Mouse (Mus musculus) midbrain, embryonic 13.5 days (tissue): ENCODE results near the gene Sumf2. TPM values are rescaled to one million over a fixed set of nuclear protein-coding genes. Genes with fewer than 3 reads are reported as not detected.

ENCODE experiments used
- ATAC-seq: fragments of 200-750 bp; cut with Nextera tagmentation; 2 replicates; pipeline ENCODE4 v1.8.0; 2017; ENCODE audit warnings: mild to moderate bottlenecking, moderate TSS enrichment, moderate library complexity
- H3K27ac ChIP-seq: fragments of 300-500 bp; sonication (generic); 2 replicates; pipeline ENCODE4 v1.5.1; 2015; ENCODE audit warnings: inconsistent platforms, mild to moderate bottlenecking, moderate library complexity
- H3K27me3 ChIP-seq: fragments of 300-500 bp; sonication (generic); 2 replicates; pipeline ENCODE4 v1.6.1; 2015; ENCODE audit warnings: mild to moderate bottlenecking, inconsistent platforms
- H3K36me3 ChIP-seq: fragments of 300-500 bp; sonication (generic); 2 replicates; pipeline ENCODE4 v1.6.1; 2015; ENCODE audit warnings: mild to moderate bottlenecking, inconsistent platforms
- H3K4me1 ChIP-seq: fragments of 300-500 bp; sonication (generic); replicated peaks from 2 replicates; pipeline ENCODE4 v1.6.1; 2015; ENCODE audit warnings: inconsistent platforms
- H3K4me2 ChIP-seq: fragments of 300-500 bp; sonication (generic); replicated peaks from 2 replicates; pipeline ENCODE4 v1.6.1; 2015; ENCODE audit warnings: moderate library complexity, mild to moderate bottlenecking, inconsistent platforms
- H3K4me3 ChIP-seq: fragments of 300-500 bp; sonication (generic); replicated peaks from 2 replicates; pipeline ENCODE4 v1.5.1; 2015; ENCODE audit warnings: mild to moderate bottlenecking, inconsistent platforms
- H3K9ac ChIP-seq: fragments of 300-500 bp; sonication (generic); replicated peaks from 2 replicates; pipeline ENCODE4 v1.6.1; 2015; ENCODE audit warnings: mild to moderate bottlenecking, inconsistent platforms
- H3K9me3 ChIP-seq: fragments of 300-500 bp; sonication (generic); 2 replicates; pipeline ENCODE4 v1.6.1; 2016; ENCODE audit warnings: mild to moderate bottlenecking, inconsistent platforms
- WGBS: fragments of 180-500 bp; shearing (Covaris S2); methylation state at CpG from one replicate; pipeline ENCODE4 v1.1.7; 2015; 5-methylcytosine and 5-hydroxymethylcytosine counted together
- polyA plus RNA-seq: library from polyadenylated mRNA; unstranded; fragments of >200 nt; fragmentation: Nextera tagmentation; extraction: Ambion mirVana; gene quantifications from 2 replicates; pipeline ENCODE4 v1.2.1, GENCODE M21; 2015

The Sumf2 gene
- 33.2 and 37.2 TPM in 2 replicates for polyA plus RNA-seq

- Histone ChIP-seq H3K27ac (peak within 1 kb of the TSS; percentile 85), H3K4me1 (peaks cover 18% of the 10 kb centered on the region), H3K36me3 (peaks cover 24% of the 10 kb centered on the region), H3K4me3 (peak within 1 kb of the TSS; percentile 75), H3K4me2 (peak within 1 kb of the TSS; percentile 73), H3K9ac (peak within 1 kb of the TSS; percentile 80), H3K27me3 (no peaks in the 10 kb centered on the region), H3K9me3 (no peaks in the 10 kb centered on the region)
- 14% methylated on average over 22 of the region's 22 CpGs for WGBS
- ATAC-seq: peak; percentile 99
Measured at GRCm38 (mm10) chr5:129846752-129847557, at the start of gene Sumf2. Gene Sumf2, plus strand, starts transcription at chr5:129846986.

GRCm38 (mm10) chr5:129844848-129845247 lies 1.9 kb upstream of the Sumf2 start:
- 97% methylated on average over 5 of the region's 5 CpGs for WGBS

GRCm38 (mm10) chr5:129847558-129847820 lies 703 bp downstream of the Sumf2 start:
- Histone ChIP-seq H3K4me1 (peaks cover 18% of the 10 kb centered on the region), H3K4me3 (peak overlapping the region; percentile 75), H3K27ac (no peak overlapping the region), H3K27me3 (no peaks in the 10 kb centered on the region), H3K36me3 (peaks cover 24% of the 10 kb centered on the region), H3K4me2 (peak overlapping the region; percentile 73), H3K9me3 (no peaks in the 10 kb centered on the region), H3K9ac (peak overlapping the region; percentile 80)
- no peak for ATAC-seq
- WGBS: 67% methylated on average over 8 of the region's 8 CpGs

More at GRCm38 (mm10) chr5:129844848-129845247, 1.9 kb upstream of the Sumf2 start:
- ATAC-seq: no peak
- Histone ChIP-seq H3K27ac (no peak overlapping the region), H3K36me3 (peaks cover 24% of the 10 kb centered on the region), H3K9me3 (no peaks in the 10 kb centered on the region), H3K4me1 (peaks cover 18% of the 10 kb centered on the region), H3K4me3 (no peak overlapping the region), H3K4me2 (no peak overlapping the region), H3K27me3 (no peaks in the 10 kb centered on the region), H3K9ac (no peak overlapping the region)

- no peak for ATAC-seq
- no peak overlapping the region for H3K4me3 ChIP-seq
- H3K4me2 ChIP-seq: no peak overlapping the region
- 44% methylated on average over 5 of the region's 5 CpGs for WGBS
- no peaks in the 10 kb centered on the region for H3K9me3 ChIP-seq
- H3K36me3 ChIP-seq: peaks cover 59% of the 10 kb centered on the region
- H3K27me3 ChIP-seq: no peaks in the 10 kb centered on the region
- no peak overlapping the region for H3K9ac ChIP-seq
- H3K4me1 ChIP-seq: no peaks in the 10 kb centered on the region
- H3K27ac ChIP-seq: no peak overlapping the region
Measured at GRCm38 (mm10) chr5:129855163-129855562, 8.4 kb downstream of the Sumf2 start.

DNA sequence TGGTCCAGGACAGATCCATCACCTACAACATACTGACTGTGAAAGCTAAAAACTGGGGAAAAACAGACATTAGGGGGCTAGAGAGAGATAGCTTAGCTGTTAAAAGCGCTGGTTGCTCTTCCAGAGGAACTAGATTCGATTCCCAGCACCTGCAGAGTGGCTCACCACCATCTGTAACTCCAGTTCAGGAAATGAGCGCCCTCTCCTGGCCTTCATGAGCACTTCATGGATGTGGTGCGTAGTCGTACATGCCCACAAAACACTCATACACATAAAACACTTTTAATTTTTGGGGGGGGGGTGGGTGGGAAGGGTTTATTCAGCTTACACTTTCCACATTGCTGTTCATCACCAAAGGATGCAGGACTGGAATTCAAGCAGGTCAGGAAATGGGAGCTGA lies 9.6 kb downstream of the Sumf2 start:
- peaks cover 71% of the 10 kb centered on the region for H3K36me3 ChIP-seq
- no peak overlapping the region for H3K27ac ChIP-seq
- H3K4me2 ChIP-seq: no peak overlapping the region
- no peaks in the 10 kb centered on the region for H3K9me3 ChIP-seq
- no peaks in the 10 kb centered on the region for H3K27me3 ChIP-seq
- no peak overlapping the region for H3K9ac ChIP-seq
- no peak overlapping the region for H3K4me3 ChIP-seq
- no peak for ATAC-seq
- no peaks in the 10 kb centered on the region for H3K4me1 ChIP-seq
- 76% methylated on average over 5 of the region's 5 CpGs for WGBS

DNA sequence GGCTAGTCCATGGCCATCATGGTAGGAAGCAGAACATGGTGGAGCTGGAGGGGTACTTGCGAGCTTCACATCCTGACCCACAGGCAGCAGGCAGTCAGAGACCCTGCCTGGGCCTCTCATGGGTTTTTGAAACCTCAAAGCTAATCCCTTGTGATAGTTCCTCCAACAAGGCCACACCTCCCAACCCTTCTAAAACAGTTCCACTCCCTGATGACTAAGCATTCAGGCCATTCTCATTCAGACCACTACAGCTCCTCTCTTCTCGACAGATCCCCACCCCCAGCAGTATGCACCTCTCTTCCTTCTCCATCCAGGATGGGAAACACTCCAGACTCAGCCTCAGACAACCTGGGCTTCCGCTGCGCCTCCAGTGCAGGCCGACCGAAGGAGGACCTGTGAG lies 15.5 kb downstream of the Sumf2 start:
- Histone ChIP-seq H3K36me3 (peaks cover 55% of the 10 kb centered on the region), H3K27ac (no peak overlapping the region), H3K4me3 (no peak overlapping the region), H3K9me3 (no peaks in the 10 kb centered on the region), H3K4me2 (no peak overlapping the region), H3K9ac (no peak overlapping the region), H3K27me3 (0 out of 2 replicates have a peak, but pooled peaks cover 4% of the 10 kb centered on the region), H3K4me1 (peaks cover 4% of the 10 kb centered on the region; the same call in 1 of the 2 replicates)
- no peak for ATAC-seq
- 98% methylated on average over 6 of the region's 6 CpGs for WGBS

- 13% methylated on average over 18 of the region's 18 CpGs for WGBS
- H3K4me2 ChIP-seq: no peak overlapping the region
- H3K9me3 ChIP-seq: no peaks in the 10 kb centered on the region
- H3K9ac ChIP-seq: no peak overlapping the region
- 0 out of 2 replicates have a peak, but pooled peaks cover 4% of the 10 kb centered on the region for H3K27me3 ChIP-seq
- H3K27ac ChIP-seq: no peak overlapping the region
- no peak for ATAC-seq
- H3K36me3 ChIP-seq: peaks cover 36% of the 10 kb centered on the region
- H3K4me3 ChIP-seq: no peak overlapping the region
- H3K4me1 ChIP-seq: peaks cover 4% of the 10 kb centered on the region; the same call in 1 of the 2 replicates
Measured at GRCm38 (mm10) chr5:129864467-129864866, 17.7 kb downstream of the Sumf2 start.

DNA sequence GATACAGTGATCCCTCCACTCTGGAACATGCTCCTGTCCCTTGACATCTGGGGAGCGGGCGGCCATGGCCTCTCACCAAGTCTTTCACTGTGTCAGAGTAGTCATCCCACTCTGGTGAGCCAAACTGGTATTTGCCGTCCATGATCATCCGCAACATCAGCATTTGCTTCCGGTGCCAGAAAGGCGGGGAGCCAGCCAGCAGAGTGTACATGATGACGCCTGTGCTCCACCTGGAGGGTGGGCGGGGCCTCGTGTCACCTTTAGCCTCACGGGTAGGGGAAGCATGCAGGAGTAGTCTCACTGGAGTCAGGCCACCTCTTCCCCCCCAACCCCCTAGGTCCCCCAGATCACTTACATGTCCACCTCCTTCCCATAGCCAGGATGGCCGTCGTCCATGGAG lies 19.1 kb downstream of the Sumf2 start:
- Histone ChIP-seq H3K9ac (no peak overlapping the region), H3K4me1 (peaks cover 4% of the 10 kb centered on the region; the same call in 1 of the 2 replicates), H3K4me2 (no peak overlapping the region), H3K27me3 (0 out of 2 replicates have a peak, but pooled peaks cover 4% of the 10 kb centered on the region), H3K27ac (no peak overlapping the region), H3K4me3 (no peak overlapping the region), H3K36me3 (peaks cover 22% of the 10 kb centered on the region), H3K9me3 (no peaks in the 10 kb centered on the region)
- ATAC-seq: no peak
- WGBS: 91% methylated on average over 12 of the region's 12 CpGs

- H3K9me3 ChIP-seq: no peaks in the 10 kb centered on the region
- H3K4me2 ChIP-seq: no peak overlapping the region
- H3K36me3 ChIP-seq: no peaks in the 10 kb centered on the region
- no peak overlapping the region for H3K9ac ChIP-seq
- H3K27me3 ChIP-seq: no peaks in the 10 kb centered on the region
- ATAC-seq: no peak
- 0 out of 2 replicates have a peak, but pooled peaks cover under 1% of the 10 kb centered on the region for H3K4me1 ChIP-seq
- no peak overlapping the region for H3K27ac ChIP-seq
- 91% methylated on average over 19 of the region's 19 CpGs for WGBS
- no peak overlapping the region for H3K4me3 ChIP-seq
Measured at GRCm38 (mm10) chr5:129869238-129869995, 22.6 kb downstream of the Sumf2 start.

GRCm38 (mm10) chr5:129871238-129871637 lies 24.5 kb downstream of the Sumf2 start:
- WGBS: 78% methylated on average over 2 of the region's 2 CpGs
- Histone ChIP-seq H3K9me3 (no peaks in the 10 kb centered on the region), H3K27me3 (no peaks in the 10 kb centered on the region), H3K4me1 (no peaks in the 10 kb centered on the region), H3K36me3 (no peaks in the 10 kb centered on the region), H3K4me2 (no peak overlapping the region), H3K9ac (no peak overlapping the region), H3K4me3 (no peak overlapping the region), H3K27ac (no peak overlapping the region)
- no peak for ATAC-seq

DNA sequence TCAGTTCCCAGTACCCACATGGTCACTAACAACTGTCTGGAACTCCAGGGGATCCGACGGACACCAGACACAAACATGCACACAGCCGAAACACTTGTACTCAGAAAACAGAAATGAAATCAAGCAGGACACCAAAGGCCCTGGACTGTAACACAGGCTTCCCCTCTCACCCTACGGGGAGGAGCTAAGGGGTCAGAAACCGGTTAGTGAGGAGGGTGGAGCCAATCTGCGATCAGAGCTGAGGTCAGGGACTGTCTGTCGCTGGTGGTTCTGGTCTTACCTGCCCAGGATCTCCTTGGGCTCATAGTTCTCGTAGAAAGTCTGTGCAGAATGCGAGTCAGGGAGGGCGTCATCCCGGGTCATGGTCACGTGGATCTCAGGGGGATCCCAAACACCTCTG lies 27.2 kb downstream of the Sumf2 start:
- H3K4me1 ChIP-seq: no peaks in the 10 kb centered on the region
- 86% methylated on average over 12 of the region's 12 CpGs for WGBS
- H3K4me2 ChIP-seq: no peak overlapping the region
- H3K9ac ChIP-seq: no peak overlapping the region
- no peaks in the 10 kb centered on the region for H3K36me3 ChIP-seq
- no peaks in the 10 kb centered on the region for H3K27me3 ChIP-seq
- H3K9me3 ChIP-seq: no peaks in the 10 kb centered on the region
- no peak overlapping the region for H3K27ac ChIP-seq
- no peak overlapping the region for H3K4me3 ChIP-seq
- ATAC-seq: no peak

- 81% methylated on average over 11 of the region's 11 CpGs for WGBS
- no peak for ATAC-seq
Measured at GRCm38 (mm10) chr5:129875098-129875497, 28.3 kb downstream of the Sumf2 start.

More at GRCm38 (mm10) chr5:129875098-129875497, 28.3 kb downstream of the Sumf2 start:
- H3K36me3 ChIP-seq: peaks cover 3% of the 10 kb centered on the region; the same call in 1 of the 2 replicates
- H3K27me3 ChIP-seq: no peaks in the 10 kb centered on the region
- no peak overlapping the region for H3K4me3 ChIP-seq
- no peaks in the 10 kb centered on the region for H3K4me1 ChIP-seq
- H3K9me3 ChIP-seq: no peaks in the 10 kb centered on the region
- no peak overlapping the region for H3K9ac ChIP-seq
- no peak overlapping the region for H3K27ac ChIP-seq
- no peak overlapping the region for H3K4me2 ChIP-seq
